Mouse (Mus musculus): ENCODE results near the gene Lin54.

DNA sequence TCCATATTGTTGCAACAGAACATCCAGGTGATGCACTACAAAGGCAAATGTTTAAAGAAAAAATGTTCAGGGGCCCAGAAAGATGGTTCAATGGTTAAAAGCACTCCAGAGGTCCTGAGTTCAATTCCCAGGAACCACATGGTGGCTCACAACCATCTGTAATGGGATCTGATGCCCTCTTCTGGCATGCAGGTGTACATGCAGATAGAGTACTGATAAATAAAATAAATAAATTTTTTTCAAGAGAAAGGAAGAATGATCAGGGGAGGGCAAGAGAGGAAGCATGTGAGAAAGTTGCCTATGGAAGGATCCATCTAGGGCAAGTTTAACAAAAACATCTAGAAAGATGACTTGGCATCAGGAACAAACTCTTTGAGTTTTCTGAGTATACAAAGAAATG is 12.1 kb upstream of the Lin54 start:
- TF ChIP-seq CTCF (IDR thresholded peaks at IDR 0.05; ENCODE audit: low read depth): no peak
- TF ChIP-seq EP300 (IDR thresholded peaks at IDR 0.05; ENCODE audit: low read depth): no peak
